Mouse (Mus musculus): ENCODE data around the gene Htr5b.
A peak's percentile ranks its signal among the peaks of the same experiment; 100 is the strongest.

Htr5b gene

GRCm38 (mm10) chr1:121528399-121528720 is at the start of gene Htr5b:
Gene Htr5b (minus strand): TSS chr1:121528465.
- no peak for DNase-seq

GRCm38 (mm10) chr1:121577491-121577890 is 49.2 kb upstream of the Htr5b start:
- no peak for DNase-seq

- DNase-seq = no peak
Observed at GRCm38 (mm10) chr1:121570522-121570921, 42.3 kb upstream of the Htr5b start.

GRCm38 (mm10) chr1:121567521-121568489 is 39.5 kb upstream of the Htr5b start, which contains the start of gene Ddx18:
Gene Ddx18 (minus strand): TSS chr1:121567989.
- peak; percentile 94 for DNase-seq

- no peak for DNase-seq
Observed at GRCm38 (mm10) chr1:121557861-121558260, 29.6 kb upstream of the Htr5b start.

GRCm38 (mm10) chr1:121551457-121551835 is 23.2 kb upstream of the Htr5b start:
- DNase-seq = no peak

- no peak for DNase-seq
Observed at GRCm38 (mm10) chr1:121550801-121551456, 22.7 kb upstream of the Htr5b start.

GRCm38 (mm10) chr1:121549456-121549855 is 21.2 kb upstream of the Htr5b start:
- DNase-seq = no peak

GRCm38 (mm10) chr1:121548667-121549066 is 20.4 kb upstream of the Htr5b start:
- DNase-seq = no peak

GRCm38 (mm10) chr1:121546844-121547243 is 18.6 kb upstream of the Htr5b start:
- DNase-seq = no peak

- no peak for DNase-seq
Observed at GRCm38 (mm10) chr1:121540361-121540760, 12.1 kb upstream of the Htr5b start.

- DNase-seq = no peak
Observed at GRCm38 (mm10) chr1:121531439-121531838, 3.2 kb upstream of the Htr5b start.

GRCm38 (mm10) chr1:121529286-121529685 is 1.0 kb upstream of the Htr5b start:
- DNase-seq = no peak

- DNase-seq = no peak
Observed at GRCm38 (mm10) chr1:121527600-121528398, 466 bp downstream of the Htr5b start.

- no peak for DNase-seq
Observed at GRCm38 (mm10) chr1:121527061-121527460, 1.2 kb downstream of the Htr5b start.

GRCm38 (mm10) chr1:121518609-121519008 is 9.7 kb downstream of the Htr5b start:
- DNase-seq = no peak

GRCm38 (mm10) chr1:121511966-121512365 is 16.3 kb downstream of the Htr5b start:
- DNase-seq = no peak

GRCm38 (mm10) chr1:121511186-121511585 is 17.1 kb downstream of the Htr5b start:
- DNase-seq = no peak

GRCm38 (mm10) chr1:121510420-121511140 is 17.7 kb downstream of the Htr5b start:
- DNase-seq = no peak

- no peak for DNase-seq
Observed at GRCm38 (mm10) chr1:121508729-121509128, 19.5 kb downstream of the Htr5b start.

- DNase-seq = no peak
Observed at GRCm38 (mm10) chr1:121497093-121497492, 31.2 kb downstream of the Htr5b start.

GRCm38 (mm10) chr1:121490241-121490640 is 38.0 kb downstream of the Htr5b start:
- DNase-seq = no peak

- no peak for DNase-seq
Observed at GRCm38 (mm10) chr1:121486803-121487202, 41.5 kb downstream of the Htr5b start.
